Mouse (Mus musculus) CH12.LX (cell line): ENCODE results near the gene Upp2. TPM values are rescaled to one million over a fixed set of nuclear protein-coding genes. Genes with fewer than 3 reads are reported as not detected.

Experiments
- DNase-seq: peaks from one replicate; pipeline ENCODE4 v3.0.0-alpha.2; 2013; ENCODE audit errors: extremely low read depth
- H3K27ac ChIP-seq: 2 replicates; pipeline ENCODE4 v1.5.1; 2012; ENCODE audit warnings: low read depth, mild to moderate bottlenecking, control low read depth, moderate library complexity; ENCODE audit not compliant: insufficient read depth
- H3K27me3 ChIP-seq: replicated peaks from 2 replicates; pipeline ENCODE3; 2012; ENCODE audit warnings: inconsistent platforms
- H3K36me3 ChIP-seq, 2 experiments: replicated peaks in 1 of 2; 2 replicates each; pipeline versions ENCODE3 to v1.6.1; 2012; ENCODE audit warnings: inconsistent platforms in 1 of 2, low read length in 1 of 2, mild to moderate bottlenecking in 1 of 2, mixed read lengths in 1 of 2, moderate library complexity in 1 of 2; ENCODE audit not compliant: control insufficient read depth in 1 of 2, insufficient read depth in 1 of 2
- H3K4me1 ChIP-seq, 2 experiments: 2 replicates each; pipeline ENCODE4 v1.6.1; 2012; ENCODE audit warnings: inconsistent platforms in 1 of 2, moderate library complexity in 1 of 2; ENCODE audit not compliant: insufficient read depth in 2 of 2, control insufficient read depth in 1 of 2
- H3K4me2 ChIP-seq: 2 replicates; pipeline ENCODE4 v1.6.1; 2012; ENCODE audit warnings: low read depth, mild to moderate bottlenecking, control low read depth; ENCODE audit not compliant: poor library complexity, insufficient read depth, severe bottlenecking
- H3K4me3 ChIP-seq, 3 experiments: fragments of 150-350 bp in 1 of 3; sonication (generic) in 1 of 3; replicated peaks in 1 of 3; 2 replicates each; pipeline versions ENCODE3 to v1.5.1; 2011 to 2012; ENCODE audit warnings: low read depth in 2 of 3, low read length in 2 of 3, mild to moderate bottlenecking in 2 of 3, moderate library complexity in 2 of 3, control low read depth in 1 of 3, improper control_type of control experiment in 1 of 3, inconsistent platforms in 1 of 3, mixed read lengths in 1 of 3; ENCODE audit not compliant: poor library complexity in 1 of 3
- H3K79me2 ChIP-seq: replicated peaks from 2 replicates; pipeline ENCODE4 v1.6.1; 2012; ENCODE audit warnings: mild to moderate bottlenecking, moderate library complexity; ENCODE audit not compliant: control insufficient read depth, poor library complexity, insufficient read depth, severe bottlenecking; ENCODE audit errors: extremely low read depth
- H3K9ac ChIP-seq: 2 replicates; pipeline ENCODE4 v1.6.1; 2012; ENCODE audit warnings: low read depth, mild to moderate bottlenecking, control low read depth, moderate library complexity; ENCODE audit not compliant: insufficient read depth
- H3K9me3 ChIP-seq: replicated peaks from 2 replicates; pipeline ENCODE3; 2012; ENCODE audit warnings: low read length, inconsistent platforms, mixed read lengths
- BHLHE40 ChIP-seq: IDR thresholded peaks from 2 replicates; pipeline ENCODE4 v1.6.1; 2011; ENCODE audit warnings: mild to moderate bottlenecking, low read depth, low read length, improper control_type of control experiment
- CHD1 ChIP-seq: IDR thresholded peaks from 2 replicates; pipeline ENCODE4 v1.6.1; 2012; ENCODE audit warnings: low read depth, low read length, improper control_type of control experiment, inconsistent platforms
- CHD2 ChIP-seq: IDR thresholded peaks from 2 replicates; pipeline ENCODE4 v1.6.1; 2011; ENCODE audit warnings: low read length, improper control_type of control experiment
- CTCF ChIP-seq, 2 experiments: IDR thresholded peaks in 1 of 2; conservative IDR thresholded peaks in 1 of 2; 2 replicates each; pipeline ENCODE4 v1.5.1; 2011 to 2012; ENCODE audit warnings: low read depth in 2 of 2, low read length in 2 of 2, improper control_type of control experiment in 1 of 2, inconsistent platforms in 1 of 2, mild to moderate bottlenecking in 1 of 2, moderate library complexity in 1 of 2
- ELF1 ChIP-seq: IDR thresholded peaks from 2 replicates; pipeline ENCODE4 v1.6.1; 2014; ENCODE audit warnings: low read depth, mild to moderate bottlenecking, inconsistent platforms, low read length, improper control_type of control experiment
- ETS1 ChIP-seq: conservative IDR thresholded peaks from 2 replicates; pipeline ENCODE4 v1.6.1; 2012; ENCODE audit warnings: low read depth, mild to moderate bottlenecking, inconsistent platforms, low read length, improper control_type of control experiment, moderate library complexity
- HCFC1 ChIP-seq: IDR thresholded peaks from 2 replicates; pipeline ENCODE4 v1.6.1; 2012; ENCODE audit warnings: low read depth, mild to moderate bottlenecking, inconsistent platforms, low read length, improper control_type of control experiment
- IRF4 ChIP-seq: IDR thresholded peaks from 2 replicates; pipeline ENCODE4 v1.6.1; 2014; ENCODE audit warnings: low read depth, mild to moderate bottlenecking, inconsistent platforms, low read length, improper control_type of control experiment
- JUND ChIP-seq: conservative IDR thresholded peaks from 2 replicates; pipeline ENCODE4 v1.6.1; 2011; ENCODE audit warnings: low read depth, low read length, improper control_type of control experiment
- MEF2A ChIP-seq: IDR thresholded peaks from 2 replicates; pipeline ENCODE4 v1.6.1; 2014; ENCODE audit warnings: low read depth, mild to moderate bottlenecking, inconsistent platforms, low read length, improper control_type of control experiment, borderline replicate concordance
- NRF1 ChIP-seq: IDR thresholded peaks from 2 replicates; pipeline ENCODE4 v1.6.1; 2014; ENCODE audit warnings: low read depth, mild to moderate bottlenecking, inconsistent platforms, low read length, improper control_type of control experiment, moderate library complexity
- PAX5 ChIP-seq: IDR thresholded peaks from 2 replicates; pipeline ENCODE4 v1.6.1; 2012; ENCODE audit warnings: low read length, inconsistent platforms, mixed read lengths
- POLR2AphosphoS2 ChIP-seq: IDR thresholded peaks from 2 replicates; pipeline ENCODE4 v1.6.1; 2011; ENCODE audit warnings: low read depth, low read length, improper control_type of control experiment
- SIN3A ChIP-seq: IDR thresholded peaks from 2 replicates; pipeline ENCODE4 v1.6.1; 2012; ENCODE audit warnings: low read length, improper control_type of control experiment, inconsistent platforms
- TBP ChIP-seq: conservative IDR thresholded peaks from 2 replicates; pipeline ENCODE4 v1.6.1; 2011; ENCODE audit warnings: low read depth, low read length, improper control_type of control experiment
- UBTF ChIP-seq: IDR thresholded peaks from 2 replicates; pipeline ENCODE4 v1.6.1; 2012; ENCODE audit warnings: low read depth, mild to moderate bottlenecking, inconsistent platforms, low read length, improper control_type of control experiment, moderate library complexity
- USF2 ChIP-seq: conservative IDR thresholded peaks from 2 replicates; pipeline ENCODE4 v1.6.1; 2011; ENCODE audit warnings: low read depth, low read length, improper control_type of control experiment
- ZKSCAN1 ChIP-seq: IDR thresholded peaks from 2 replicates; pipeline ENCODE4 v1.6.1; 2012; ENCODE audit warnings: low read depth, inconsistent platforms, low read length, improper control_type of control experiment, borderline replicate concordance
- ZNF384 ChIP-seq: IDR thresholded peaks from 2 replicates; pipeline ENCODE4 v1.6.1; 2012; ENCODE audit warnings: low read depth, low read length, improper control_type of control experiment, inconsistent platforms
- dilution Hi-C: fragments of 300-500 bp; cut with MboI; formaldehyde crosslinking; loops from 2 replicates; pipeline ENCODE4 v1.14.3; 2020; ENCODE audit warnings: low sequenced_read_pairs; ENCODE audit not compliant: extremely low pct_unique_long_range_greater_than_20kb, extremely low pct_ligation_motif_present
- in situ Hi-C: fragments of 300-500 bp; cut with MboI; formaldehyde crosslinking; loops from 3 replicates; pipeline ENCODE4 v1.14.3; 2019; ENCODE audit warnings: low sequenced_read_pairs, low pct_ligation_motif_present, low pct_unique_long_range_greater_than_20kb, mixed read lengths
- polyA plus RNA-seq: library from polyadenylated mRNA; unstranded; fragments of >175 nt; gene quantifications from 2 replicates; pipeline ENCODE4 v1.2.1, GENCODE M21; 2012; ENCODE audit warnings: low read depth; ENCODE audit not compliant: insufficient read length
- total RNA-seq, 2 experiments: library from RNA; depleted of rRNA; stranded (reverse); fragments of 300-350 nt in 1 of 2; fragments of >200 nt in 1 of 2; gene quantifications; 2 replicates each; pipeline ENCODE4 v1.2.3; 2012 to 2014

Gene Upp2
- total and polyA plus RNA-seq, 3 experiments: not detected

DNA sequence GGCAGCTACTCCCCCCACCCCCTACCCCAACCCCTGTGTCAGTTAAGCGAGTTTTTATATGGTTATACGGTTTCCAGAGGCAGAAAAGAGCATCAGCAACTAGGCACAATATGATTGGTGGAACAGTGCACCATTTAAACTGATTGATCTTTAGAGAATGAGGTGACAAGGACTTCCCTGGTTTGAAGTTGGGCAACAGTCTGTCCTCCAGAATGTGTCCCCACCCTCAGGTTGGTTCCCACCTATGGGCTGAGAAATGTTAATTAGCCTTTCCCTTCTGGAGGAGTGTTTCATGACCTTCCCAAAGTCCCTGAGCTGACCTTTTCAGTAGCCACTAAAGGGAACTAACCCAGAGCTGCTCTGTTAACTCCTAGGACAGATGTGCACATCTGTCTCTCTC, 58.6 kb downstream of the Upp2 start:
- in situ Hi-C loops: no loop called here
- dilution Hi-C loops: no loop called here
- Histone ChIP-seq H3K9me3 (peaks cover 10% of the 10 kb centered on the region), H3K79me2 (no peaks in the 10 kb centered on the region), H3K4me1 (no peaks in the 10 kb centered on the region), H3K4me3 (no peak overlapping the region), H3K27me3 (no peaks in the 10 kb centered on the region), H3K36me3 (no peaks in the 10 kb centered on the region), H3K4me2 (no peak overlapping the region), H3K27ac (no peak overlapping the region), H3K9ac (no peak overlapping the region)
- no peak for DNase-seq
- TF ChIP-seq BHLHE40 (no peak), POLR2AphosphoS2 (no peak), TBP (no peak), CHD2 (no peak), ETS1 (no peak), ZNF384 (no peak), NRF1 (no peak), USF2 (no peak), HCFC1 (no peak), UBTF (no peak), SIN3A (no peak), JUND (no peak), MEF2A (no peak), ZKSCAN1 (no peak), CHD1 (no peak)

DNA sequence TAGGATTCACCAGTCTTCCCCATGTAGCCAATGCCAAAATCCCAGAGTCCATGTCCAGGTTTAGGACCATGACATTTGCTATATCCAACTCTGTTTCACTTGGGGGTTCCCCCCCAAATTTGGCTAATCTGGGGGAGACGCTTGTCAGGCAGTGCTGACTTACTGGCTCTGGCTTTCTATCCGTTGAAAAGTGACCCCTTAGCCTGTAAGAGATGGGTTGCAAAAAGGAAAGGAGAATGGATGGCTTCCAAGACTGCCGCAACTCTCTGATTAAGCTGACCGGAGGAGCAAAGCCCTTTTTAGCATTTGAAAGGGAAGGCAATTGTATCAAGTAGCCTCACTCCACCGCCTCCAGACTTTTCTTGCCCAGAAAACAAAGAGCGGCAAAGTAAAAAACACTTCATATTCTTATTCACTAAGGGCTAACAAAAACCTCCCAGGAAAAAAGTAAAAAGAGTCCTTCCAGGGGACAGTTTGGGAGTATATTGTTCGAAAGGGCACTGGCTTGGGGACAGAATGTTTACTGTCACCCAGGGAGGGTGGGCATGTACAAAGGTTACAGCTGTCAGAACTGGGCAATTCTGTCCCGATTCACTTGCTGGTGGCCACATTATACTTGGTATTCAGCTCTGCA, 59.2 kb downstream of the Upp2 start:
- DNase-seq: no peak
- Histone ChIP-seq H3K4me3 (no peak overlapping the region), H3K27ac (no peak overlapping the region), H3K36me3 (no peaks in the 10 kb centered on the region), H3K4me1 (no peaks in the 10 kb centered on the region), H3K79me2 (no peaks in the 10 kb centered on the region), H3K9me3 (peaks cover 10% of the 10 kb centered on the region), H3K27me3 (no peaks in the 10 kb centered on the region), H3K4me2 (no peak overlapping the region), H3K9ac (no peak overlapping the region)
- dilution Hi-C loops: no loop called here
- in situ Hi-C loops: no loop called here
- no peak for TF ChIP-seq TBP
- no peak for TF ChIP-seq PAX5
- no peak for TF ChIP-seq ELF1
- TF ChIP-seq USF2: no peak
- no peak for TF ChIP-seq CTCF (conservative IDR thresholded peaks at IDR 0.05 in 1 of 2, IDR thresholded peaks at IDR 0.05 in 1 of 2; ENCODE audit: low read depth in 2 of 2, low read length in 2 of 2)
- no peak for TF ChIP-seq ZKSCAN1
- TF ChIP-seq IRF4: no peak
